Mouse (Mus musculus): ENCODE measurements around the gene Myl6.

The Myl6 gene

DNA sequence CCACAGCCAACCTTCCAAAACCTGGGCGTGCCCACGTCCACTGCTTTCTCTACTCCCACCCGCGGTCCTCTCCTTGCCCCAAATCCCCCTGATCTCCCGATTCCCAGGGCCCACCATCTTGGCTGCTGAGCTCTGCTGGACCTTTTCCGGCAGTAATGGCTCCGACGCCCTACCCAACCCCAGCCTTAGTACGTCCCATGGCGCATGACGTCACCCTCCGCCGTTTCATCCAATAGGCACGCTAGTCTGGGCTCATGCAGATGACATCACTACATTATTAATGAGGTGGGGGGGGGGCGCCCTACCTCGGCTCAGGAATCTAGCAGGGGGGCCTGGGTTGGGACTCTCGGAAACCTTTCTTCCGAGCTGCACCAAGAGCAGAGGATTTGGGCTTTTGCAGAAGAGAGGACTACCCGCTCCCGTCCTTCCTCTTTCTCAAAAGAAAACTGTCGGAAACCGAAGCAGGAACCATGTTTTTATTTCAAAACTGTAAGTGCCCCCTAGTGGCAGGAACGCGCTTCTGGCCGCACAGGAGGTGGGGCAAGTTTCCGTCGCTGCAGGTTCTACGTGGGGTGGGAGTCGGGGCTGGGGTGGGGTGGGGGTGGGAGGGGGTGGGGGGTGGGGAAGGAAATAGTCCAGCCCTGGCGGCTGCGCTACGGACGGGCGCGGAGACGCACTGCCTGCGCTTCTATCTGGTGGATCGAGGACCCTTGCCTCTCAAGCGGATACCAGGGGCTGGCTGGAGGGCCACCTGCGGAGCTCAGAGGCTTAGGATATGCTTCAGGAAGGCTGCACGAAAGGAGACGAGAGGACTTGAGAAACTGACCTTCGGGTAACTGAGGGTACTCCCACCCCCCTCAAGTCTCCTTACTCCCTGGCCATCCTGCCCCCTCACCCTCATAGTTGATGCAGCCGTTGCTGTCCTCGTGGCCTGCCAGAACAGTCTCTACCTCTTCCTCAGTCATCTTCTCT is at the start of gene Myl6:
Gene Myl6 (minus strand): TSS at position 451 of the 972 bp plus-strand sequence.
- DNase-seq (ENCODE audit: low read depth): peak; percentile 93

DNA sequence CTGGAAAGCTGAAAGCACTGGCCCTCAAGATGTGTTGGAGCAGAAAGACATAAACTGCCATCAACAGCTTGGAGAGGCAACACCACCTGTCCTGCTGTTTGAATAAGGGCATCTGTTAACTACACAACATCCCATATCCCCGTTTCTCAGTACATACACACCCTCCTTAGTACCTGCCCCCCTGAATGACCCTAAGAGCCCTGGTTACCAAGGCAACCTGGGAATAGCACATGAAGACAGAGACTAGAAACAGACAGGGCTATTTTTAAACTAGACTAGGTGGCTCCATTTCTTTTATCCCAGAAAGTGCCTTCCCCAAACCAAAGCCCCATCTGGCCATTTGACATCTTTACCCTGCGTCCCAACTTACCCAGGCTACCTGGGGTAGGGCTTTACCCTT is 49.2 kb upstream of the Myl6 start:
- DNase-seq (ENCODE audit: low read depth): no peak

GRCm38 (mm10) chr10:128538340-128538870 is 44.5 kb upstream of the Myl6 start:
- DNase-seq (ENCODE audit: low read depth): no peak

DNA sequence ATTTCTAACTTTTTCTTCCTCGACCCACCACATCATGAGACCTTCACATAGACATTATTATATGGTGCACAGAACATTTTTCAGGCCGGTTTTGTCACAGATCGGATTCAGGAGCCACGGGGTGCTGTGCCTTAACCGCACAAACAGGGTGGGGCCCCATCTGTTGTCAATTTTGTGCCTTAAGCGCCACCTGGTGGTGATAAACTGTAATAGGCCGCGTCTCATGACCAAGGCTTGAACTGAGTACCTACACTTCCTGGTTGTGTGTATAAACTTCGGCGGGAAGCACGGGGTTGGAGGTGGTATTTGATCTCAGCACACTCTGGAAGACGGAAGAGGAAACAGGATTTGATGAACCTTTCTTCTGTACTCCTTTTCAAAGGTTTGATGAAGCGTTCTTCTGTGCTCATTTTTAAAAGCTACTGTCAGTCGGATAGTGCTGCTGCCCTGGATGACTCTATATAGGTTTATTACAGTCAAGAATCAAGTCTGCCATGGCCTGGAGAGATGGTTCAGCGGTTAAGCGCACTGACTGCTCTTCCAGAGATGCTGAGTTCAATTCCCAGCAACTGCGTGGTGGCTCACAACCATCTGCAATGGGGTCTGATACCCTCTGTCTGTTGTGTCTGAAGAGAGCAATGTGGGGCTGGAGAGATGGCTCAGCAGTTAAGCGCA is 42.5 kb upstream of the Myl6 start:
- DNase-seq (ENCODE audit: low read depth): peak; percentile 82

DNA sequence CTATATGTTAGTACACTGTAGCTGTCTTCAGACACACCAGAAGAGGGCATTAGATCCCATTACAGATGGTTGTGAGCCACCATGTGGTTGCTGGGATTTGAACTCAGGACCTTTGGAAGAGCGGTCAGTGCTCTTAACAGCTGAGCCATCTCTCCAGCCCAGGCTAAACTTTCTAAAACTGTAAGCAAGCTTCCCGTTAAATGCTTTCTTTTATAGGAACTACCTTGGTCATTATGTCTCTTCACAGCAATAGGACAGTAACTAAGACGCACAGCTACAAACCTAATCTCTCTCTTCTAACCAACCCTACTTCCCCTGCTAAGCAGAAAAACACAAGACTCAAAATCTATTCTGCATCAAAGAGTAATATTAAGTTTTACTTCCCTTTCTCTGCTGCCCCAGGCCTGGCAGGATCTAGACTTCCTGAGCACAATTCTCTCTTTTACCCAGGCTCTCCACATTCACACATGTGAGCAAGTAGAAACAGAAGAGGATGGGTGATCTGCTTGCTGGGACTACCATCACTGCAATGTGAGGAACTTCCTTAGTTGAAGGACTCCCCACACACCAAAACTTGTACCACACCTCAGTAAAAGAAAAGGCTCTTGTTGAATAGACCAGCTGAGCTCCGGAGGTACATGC is 41.8 kb upstream of the Myl6 start:
- no peak for DNase-seq (ENCODE audit: low read depth)

- DNase-seq (ENCODE audit: low read depth): no peak
Measured at GRCm38 (mm10) chr10:128535206-128535605, 41.3 kb upstream of the Myl6 start.

DNA sequence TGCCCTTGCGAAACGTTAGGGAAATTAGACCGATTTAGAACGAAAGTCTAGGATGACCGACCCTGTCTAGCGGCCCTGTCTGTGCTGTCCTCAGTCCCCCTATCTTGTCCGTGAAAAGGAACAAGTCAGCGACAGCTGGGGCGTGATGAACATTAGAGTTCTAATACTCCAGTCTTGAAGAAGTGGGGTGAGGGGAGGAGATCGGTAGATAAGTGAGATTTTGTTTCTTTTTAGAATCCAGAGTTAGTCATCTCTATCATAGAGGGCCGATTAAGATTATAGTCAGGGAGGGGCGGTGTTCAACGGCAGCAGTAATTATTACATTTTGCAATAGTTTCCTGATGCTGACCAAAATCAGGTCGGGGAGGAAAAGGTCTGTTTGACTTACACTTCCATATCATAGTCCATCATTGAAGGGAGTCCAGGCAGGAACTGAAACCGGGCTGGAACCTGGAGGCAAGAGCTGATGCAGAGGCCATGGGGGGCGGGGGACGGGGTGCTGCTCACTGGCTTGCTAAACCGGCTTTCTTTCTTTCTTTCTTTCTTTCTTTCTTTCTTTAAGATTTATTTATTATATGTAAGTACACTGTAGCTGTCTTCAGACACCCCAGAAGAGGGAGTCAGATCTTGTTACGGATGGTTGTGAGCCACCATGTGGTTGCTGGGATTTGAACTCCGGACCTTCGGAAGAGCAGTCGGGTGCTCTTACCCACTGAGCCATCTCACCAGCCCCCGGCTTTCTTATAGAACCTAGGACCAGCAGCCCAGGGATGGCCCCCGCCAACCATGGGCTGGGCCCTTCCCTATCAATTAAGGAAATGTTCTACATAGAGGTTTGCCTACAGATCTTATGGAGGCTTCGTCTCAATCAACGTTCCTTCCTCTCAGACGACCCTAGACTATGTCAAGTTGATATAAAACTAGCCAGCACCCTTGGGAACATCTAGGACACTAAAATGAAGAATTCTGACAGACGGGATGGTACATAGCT is 32.7 kb upstream of the Myl6 start:
- no peak for DNase-seq (ENCODE audit: low read depth)

DNA sequence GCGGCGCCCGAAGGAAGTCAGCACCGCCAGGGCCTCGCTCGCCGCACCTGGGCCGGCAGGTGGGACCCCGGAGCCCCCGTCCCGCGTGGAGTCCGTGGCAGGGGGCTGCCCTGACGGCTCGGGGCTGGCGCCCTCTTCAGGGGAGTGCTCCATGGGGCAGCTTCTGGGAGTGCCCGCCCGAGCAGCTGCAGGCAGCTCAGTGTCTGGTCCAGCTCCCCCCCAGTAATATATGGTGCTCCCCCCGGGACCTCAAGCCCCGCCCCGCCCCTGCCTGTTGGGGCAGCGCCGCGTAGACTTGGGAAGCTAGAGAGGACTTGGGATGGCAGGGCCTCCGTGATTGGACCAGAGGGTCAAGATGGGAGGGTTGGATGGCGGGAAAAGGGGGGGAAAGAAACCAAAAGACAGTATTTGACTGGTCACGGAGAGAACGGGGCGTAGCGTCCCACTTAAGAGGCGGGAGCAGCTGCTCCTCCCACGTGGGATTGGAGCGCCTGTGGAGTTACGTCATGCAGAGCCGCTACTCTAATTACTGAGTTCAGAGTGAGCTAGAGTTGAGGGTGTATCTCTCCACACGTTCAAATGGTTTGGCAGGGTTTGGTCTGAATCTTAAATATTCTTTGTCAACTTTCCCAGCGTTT is 31.8 kb upstream of the Myl6 start, which contains the start of gene Esyt1:
Gene Esyt1 (minus strand): TSS at position 201 of the 638 bp plus-strand sequence.
- peak; percentile 100 for DNase-seq (ENCODE audit: low read depth)

- DNase-seq (ENCODE audit: low read depth): no peak
Measured at GRCm38 (mm10) chr10:128524732-128525662, 31.1 kb upstream of the Myl6 start.

DNA sequence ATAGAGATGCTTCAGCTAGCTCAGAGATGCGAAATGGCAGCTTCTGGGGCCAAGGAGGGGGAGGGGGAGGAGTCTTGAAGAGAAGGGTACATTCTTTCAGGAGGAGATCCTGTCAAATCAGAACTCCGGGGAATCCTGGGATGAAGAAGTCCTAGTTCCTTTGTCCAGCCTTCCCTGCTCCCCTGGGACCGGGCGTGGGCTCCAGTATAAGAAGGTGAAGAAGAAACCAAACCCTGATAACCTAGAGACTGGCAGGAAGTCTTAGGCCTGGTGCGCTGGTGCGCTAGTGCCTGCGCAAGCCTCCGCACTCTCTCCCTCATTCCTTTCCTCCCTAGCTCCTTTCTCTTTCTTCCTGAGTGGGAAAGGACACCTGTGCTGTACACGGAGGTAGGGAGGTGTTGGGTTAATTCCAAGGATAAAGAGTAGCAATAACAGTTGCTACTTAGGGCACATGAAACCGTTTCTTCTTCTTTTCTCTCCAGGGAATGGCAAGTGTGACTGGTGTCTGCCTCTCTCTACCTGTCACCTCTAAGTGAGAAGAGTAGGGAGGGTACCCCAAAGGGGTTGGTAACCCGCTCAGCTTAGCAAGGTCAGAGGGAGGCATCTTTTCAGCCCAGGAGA is 30.3 kb upstream of the Myl6 start:
- DNase-seq (ENCODE audit: low read depth): no peak

- no peak for DNase-seq (ENCODE audit: low read depth)
Measured at GRCm38 (mm10) chr10:128522351-128522750, 28.4 kb upstream of the Myl6 start.

DNA sequence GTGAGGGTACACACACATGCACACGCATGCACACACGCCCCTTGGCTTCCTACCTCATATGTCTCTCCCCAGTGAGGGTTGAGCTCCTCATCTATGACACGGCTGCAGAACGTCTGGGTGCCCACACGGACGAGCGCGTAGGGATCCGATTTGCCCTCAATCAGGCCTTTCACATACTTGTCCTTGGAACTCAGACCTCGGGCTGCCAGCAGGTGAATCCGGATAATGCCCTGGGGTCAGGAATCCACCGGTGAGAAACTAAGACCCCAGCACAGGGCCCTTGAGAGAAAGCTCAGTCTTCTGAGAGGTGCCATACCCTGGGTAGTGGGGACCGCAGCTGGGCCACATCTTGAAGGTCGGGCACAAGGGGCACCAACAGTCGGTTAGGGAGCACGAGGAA is 26.6 kb upstream of the Myl6 start:
- DNase-seq (ENCODE audit: low read depth): no peak

- DNase-seq (ENCODE audit: low read depth): no peak
Measured at GRCm38 (mm10) chr10:128518833-128519232, 24.9 kb upstream of the Myl6 start.

GRCm38 (mm10) chr10:128516677-128517076 is 22.7 kb upstream of the Myl6 start:
- DNase-seq (ENCODE audit: low read depth): no peak

GRCm38 (mm10) chr10:128516029-128516428 is 22.1 kb upstream of the Myl6 start:
- DNase-seq (ENCODE audit: low read depth): no peak

GRCm38 (mm10) chr10:128515044-128515443 is 21.1 kb upstream of the Myl6 start:
- no peak for DNase-seq (ENCODE audit: low read depth)

DNA sequence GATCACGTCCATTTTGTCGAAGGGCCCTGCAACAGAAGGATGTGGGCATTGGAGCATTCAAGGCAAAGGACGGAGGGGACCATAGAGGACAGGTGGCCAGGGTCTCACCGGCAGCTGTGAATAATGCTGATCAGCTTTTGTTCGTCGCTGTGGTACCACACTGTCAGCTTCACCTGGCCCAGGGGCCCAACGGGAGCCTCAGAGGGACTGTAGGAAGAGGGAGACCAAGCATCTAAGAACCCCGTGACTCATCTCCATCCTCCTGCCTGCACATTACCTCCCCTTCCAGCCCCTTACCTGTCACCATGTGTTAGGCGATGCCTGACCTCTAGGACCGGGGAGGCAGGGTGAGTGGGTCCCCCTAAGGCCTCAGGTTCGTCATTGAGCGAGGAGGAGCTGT is 17.8 kb upstream of the Myl6 start:
- no peak for DNase-seq (ENCODE audit: low read depth)

DNA sequence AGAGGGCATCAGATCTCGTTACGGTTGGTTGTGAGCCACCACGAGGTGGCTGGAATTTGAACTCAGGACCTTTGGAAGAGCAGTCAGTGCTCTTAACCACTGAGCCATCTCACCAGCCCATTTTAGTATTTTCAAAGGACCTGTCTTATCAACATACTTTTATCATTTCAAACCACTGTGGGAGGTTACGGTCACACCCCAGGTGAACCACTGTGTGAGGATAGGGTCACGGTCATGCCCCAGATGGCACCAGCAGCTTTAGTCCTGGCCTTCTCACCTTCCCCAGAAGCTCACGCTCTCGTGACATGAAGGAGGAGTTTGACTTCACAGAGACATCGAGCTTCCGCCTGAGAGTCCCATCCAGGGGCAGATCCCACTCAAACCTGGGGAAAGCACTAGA is 17.2 kb upstream of the Myl6 start:
- DNase-seq (ENCODE audit: low read depth): no peak

GRCm38 (mm10) chr10:128510301-128510700 is 16.4 kb upstream of the Myl6 start:
- DNase-seq (ENCODE audit: low read depth): no peak

All from fibroblast of lung, adult 2 months (primary cell).